Mouse (Mus musculus): ENCODE data around the gene Lpo. TPM values are rescaled to one million over a fixed set of nuclear protein-coding genes. Genes with fewer than 3 reads are reported as not detected.
A peak's percentile ranks its signal among the peaks of the same experiment; 100 is the strongest.
"Not testable (repeated sequence)": the region's sequence is repeated elsewhere in the genome, so short reads cannot be mapped to it uniquely, and the experiment has no call there.

Gene Lpo
- 0.72 and 2.4 TPM in 2 replicates for polyA plus RNA-seq (2012; rRNA removed)

GRCm38 (mm10) chr11:87828239-87828900, at the start of gene Lpo:
TSS of gene Lpo (minus strand) at chr11:87828289.
- H3K27ac ChIP-seq (ENCODE audit: insufficient read depth, low read length) = no peak within 1 kb of the TSS
- TF ChIP-seq CTCF (IDR thresholded peaks at IDR 0.05; ENCODE audit: extremely low read depth, insufficient read depth, low read length) = no peak
- TF ChIP-seq POLR2A (IDR thresholded peaks at IDR 0.05; ENCODE audit: extremely low read depth, insufficient read depth, low read length) = no peak
- no peaks in the 10 kb centered on the region for H3K4me1 ChIP-seq (ENCODE audit: control insufficient read depth, insufficient read depth, low read length)
- H3K4me3 ChIP-seq (ENCODE audit: insufficient read depth, low read length) = no peak within 1 kb of the TSS

GRCm38 (mm10) chr11:87875436-87875835, 47.3 kb upstream of the Lpo start, which contains the start of gene Epx:
TSS of gene Epx (minus strand) at chr11:87875536.
- Histone ChIP-seq H3K4me1 (ENCODE audit: control insufficient read depth, insufficient read depth, low read length) (no peaks in the 10 kb centered on the region), H3K27ac (ENCODE audit: insufficient read depth, low read length) (no peak within 1 kb of the TSS)

GRCm38 (mm10) chr11:87871766-87872165, 43.7 kb upstream of the Lpo start:
- TF ChIP-seq POLR2A (IDR thresholded peaks at IDR 0.05; ENCODE audit: extremely low read depth, insufficient read depth, low read length) = no peak
- no peak for TF ChIP-seq CTCF (IDR thresholded peaks at IDR 0.05; ENCODE audit: extremely low read depth, insufficient read depth, low read length)
- Histone ChIP-seq H3K4me1 (ENCODE audit: control insufficient read depth, insufficient read depth, low read length) (no peaks in the 10 kb centered on the region), H3K27ac (ENCODE audit: insufficient read depth, low read length) (no peak overlapping the region), H3K4me3 (ENCODE audit: insufficient read depth, low read length) (no peak overlapping the region)

More at GRCm38 (mm10) chr11:87875436-87875835, 47.3 kb upstream of the Lpo start, which contains the start of gene Epx:
- no peak for TF ChIP-seq POLR2A (IDR thresholded peaks at IDR 0.05; ENCODE audit: extremely low read depth, insufficient read depth, low read length)
- no peak for TF ChIP-seq CTCF (IDR thresholded peaks at IDR 0.05; ENCODE audit: extremely low read depth, insufficient read depth, low read length)
- H3K4me3 ChIP-seq (ENCODE audit: insufficient read depth, low read length) = no peak within 1 kb of the TSS

- Histone ChIP-seq H3K4me1 (ENCODE audit: control insufficient read depth, insufficient read depth, low read length) (no peaks in the 10 kb centered on the region), H3K4me3 (ENCODE audit: insufficient read depth, low read length) (no peak overlapping the region), H3K27ac (ENCODE audit: insufficient read depth, low read length) (no peak overlapping the region)
- no peak for TF ChIP-seq POLR2A (IDR thresholded peaks at IDR 0.05; ENCODE audit: extremely low read depth, insufficient read depth, low read length)
- no peak for TF ChIP-seq CTCF (IDR thresholded peaks at IDR 0.05; ENCODE audit: extremely low read depth, insufficient read depth, low read length)
These were observed 42.0 kb upstream of the Lpo start for GRCm38 (mm10) chr11:87870096-87870495.

GRCm38 (mm10) chr11:87866891-87867290, 38.8 kb upstream of the Lpo start:
- not testable (repeated sequence) for H3K4me3 ChIP-seq (ENCODE audit: insufficient read depth, low read length); H3K27ac ChIP-seq (ENCODE audit: insufficient read depth, low read length); H3K4me1 ChIP-seq (ENCODE audit: control insufficient read depth, insufficient read depth, low read length)
- TF ChIP-seq CTCF (IDR thresholded peaks at IDR 0.05; ENCODE audit: extremely low read depth, insufficient read depth, low read length) = peak; percentile 34

- Histone ChIP-seq H3K4me1 (ENCODE audit: control insufficient read depth, insufficient read depth, low read length) (no peaks in the 10 kb centered on the region), H3K27ac (ENCODE audit: insufficient read depth, low read length) (no peak overlapping the region), H3K4me3 (ENCODE audit: insufficient read depth, low read length) (no peak overlapping the region)
- no peak for TF ChIP-seq CTCF (IDR thresholded peaks at IDR 0.05; ENCODE audit: extremely low read depth, insufficient read depth, low read length)
- no peak for TF ChIP-seq POLR2A (IDR thresholded peaks at IDR 0.05; ENCODE audit: extremely low read depth, insufficient read depth, low read length)
These were observed 34.7 kb upstream of the Lpo start for GRCm38 (mm10) chr11:87862805-87863204.

- no peak overlapping the region for H3K4me3 ChIP-seq (ENCODE audit: insufficient read depth, low read length)
- no peaks in the 10 kb centered on the region for H3K4me1 ChIP-seq (ENCODE audit: control insufficient read depth, insufficient read depth, low read length)
- H3K27ac ChIP-seq (ENCODE audit: insufficient read depth, low read length) = no peak overlapping the region
- TF ChIP-seq CTCF (IDR thresholded peaks at IDR 0.05; ENCODE audit: extremely low read depth, insufficient read depth, low read length) (no peak), POLR2A (IDR thresholded peaks at IDR 0.05; ENCODE audit: extremely low read depth, insufficient read depth, low read length) (no peak)
These were observed 32.3 kb upstream of the Lpo start for GRCm38 (mm10) chr11:87860426-87860825.

GRCm38 (mm10) chr11:87859273-87859672, 31.2 kb upstream of the Lpo start:
- Histone ChIP-seq H3K27ac (ENCODE audit: insufficient read depth, low read length) (no peak overlapping the region), H3K4me3 (ENCODE audit: insufficient read depth, low read length) (no peak overlapping the region), H3K4me1 (ENCODE audit: control insufficient read depth, insufficient read depth, low read length) (no peaks in the 10 kb centered on the region)
- no peak for TF ChIP-seq POLR2A (IDR thresholded peaks at IDR 0.05; ENCODE audit: extremely low read depth, insufficient read depth, low read length)
- no peak for TF ChIP-seq CTCF (IDR thresholded peaks at IDR 0.05; ENCODE audit: extremely low read depth, insufficient read depth, low read length)

GRCm38 (mm10) chr11:87854550-87854949, 26.5 kb upstream of the Lpo start:
- TF ChIP-seq CTCF (IDR thresholded peaks at IDR 0.05; ENCODE audit: extremely low read depth, insufficient read depth, low read length) (no peak), POLR2A (IDR thresholded peaks at IDR 0.05; ENCODE audit: extremely low read depth, insufficient read depth, low read length) (no peak)
- Histone ChIP-seq H3K4me1 (ENCODE audit: control insufficient read depth, insufficient read depth, low read length) (peaks cover 1% of the 10 kb centered on the region; the same call in 1 of the 2 replicates), H3K4me3 (ENCODE audit: insufficient read depth, low read length) (no peak overlapping the region)

GRCm38 (mm10) chr11:87853597-87853954, 25.5 kb upstream of the Lpo start:
- TF ChIP-seq CTCF (IDR thresholded peaks at IDR 0.05; ENCODE audit: extremely low read depth, insufficient read depth, low read length) (no peak), POLR2A (IDR thresholded peaks at IDR 0.05; ENCODE audit: extremely low read depth, insufficient read depth, low read length) (no peak)
- Histone ChIP-seq H3K4me1 (ENCODE audit: control insufficient read depth, insufficient read depth, low read length) (peaks cover 1% of the 10 kb centered on the region; the same call in 1 of the 2 replicates), H3K27ac (ENCODE audit: insufficient read depth, low read length) (no peak overlapping the region), H3K4me3 (ENCODE audit: insufficient read depth, low read length) (peak overlapping the region; percentile 26)

More at GRCm38 (mm10) chr11:87854550-87854949, 26.5 kb upstream of the Lpo start:
- H3K27ac ChIP-seq (ENCODE audit: insufficient read depth, low read length) = no peak overlapping the region
